Mouse (Mus musculus) 416B (cell line): ENCODE measurements at regions not wholly inside any gene's neighbourhood (a gene's known extent, or its start where the extent isn't known, plus 50 kb on each side); places are given as distances from the start of the nearest gene placed in this dataset.

Experiments
- DNase-seq: peaks from one replicate; pipeline ENCODE4 v3.0.0; 2011; ENCODE audit warnings: low read depth

- no peak for DNase-seq
Measured at GRCm38 (mm10) chr2:173454741-173455140, 67.6 kb upstream of the 1700021F07Rik start.

- no peak for DNase-seq
Measured at GRCm38 (mm10) chr2:173455216-173455615, 67.2 kb upstream of the 1700021F07Rik start.

GRCm38 (mm10) chr2:173456083-173456482, 66.3 kb upstream of the 1700021F07Rik start:
- DNase-seq: peak; percentile 17

GRCm38 (mm10) chr2:173456924-173457623, 65.3 kb upstream of the 1700021F07Rik start:
- no peak for DNase-seq

- DNase-seq: no peak
Measured at GRCm38 (mm10) chr2:173457624-173458320, 64.6 kb upstream of the 1700021F07Rik start.

GRCm38 (mm10) chr2:173458861-173459260, 63.5 kb upstream of the 1700021F07Rik start:
- no peak for DNase-seq

GRCm38 (mm10) chr2:173463313-173463712, 59.1 kb upstream of the 1700021F07Rik start:
- DNase-seq: no peak

- no peak for DNase-seq
Measured at GRCm38 (mm10) chr2:173464562-173464961, 57.8 kb upstream of the 1700021F07Rik start.

- no peak for DNase-seq
Measured at GRCm38 (mm10) chr2:173465006-173465620, 57.3 kb upstream of the 1700021F07Rik start.

GRCm38 (mm10) chr2:173468136-173468535, 54.2 kb upstream of the 1700021F07Rik start:
- DNase-seq: no peak

- peak; percentile 8 for DNase-seq
Measured at GRCm38 (mm10) chr2:173469756-173470155, 52.6 kb upstream of the 1700021F07Rik start.
